Mouse (Mus musculus) stomach, postnatal 0 days (tissue): Measurements from ENCODE around the gene Prim2.

Source experiments
- CTCF ChIP-seq: IDR thresholded peaks from 2 replicates; pipeline ENCODE4 v1.5.1; 2016; ENCODE audit warnings: antibody characterized with exemption, low read depth, mild to moderate bottlenecking, moderate library complexity
- EP300 ChIP-seq: optimal IDR thresholded peaks from 2 replicates; pipeline ENCODE3; 2016; ENCODE audit warnings: antibody characterized with exemption

DNA sequence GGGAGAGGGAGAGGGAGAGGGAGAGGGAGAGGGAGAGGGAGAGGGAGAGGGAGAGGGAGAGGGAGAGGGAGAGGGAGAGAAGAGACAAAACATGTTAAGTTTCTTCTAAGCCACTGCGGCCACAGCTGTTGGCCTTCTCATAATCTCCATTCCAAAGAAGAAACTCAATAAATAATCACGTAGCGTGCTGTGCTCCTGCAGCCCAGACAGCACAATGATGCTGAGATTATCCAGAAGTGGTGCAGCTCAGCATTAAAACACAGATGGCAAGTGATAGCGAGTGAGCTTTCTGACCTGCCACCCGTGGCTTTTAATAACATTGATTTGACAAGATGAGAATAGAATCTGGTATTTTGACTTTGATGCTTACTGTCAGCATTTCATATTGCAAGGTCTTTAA, 205.4 kb downstream of the Prim2 start:
- TF ChIP-seq CTCF = no peak
- no peak for TF ChIP-seq EP300
